Comparison of ENCODE assay signal across 21 mouse cellular contexts in the genomic region with DNA sequence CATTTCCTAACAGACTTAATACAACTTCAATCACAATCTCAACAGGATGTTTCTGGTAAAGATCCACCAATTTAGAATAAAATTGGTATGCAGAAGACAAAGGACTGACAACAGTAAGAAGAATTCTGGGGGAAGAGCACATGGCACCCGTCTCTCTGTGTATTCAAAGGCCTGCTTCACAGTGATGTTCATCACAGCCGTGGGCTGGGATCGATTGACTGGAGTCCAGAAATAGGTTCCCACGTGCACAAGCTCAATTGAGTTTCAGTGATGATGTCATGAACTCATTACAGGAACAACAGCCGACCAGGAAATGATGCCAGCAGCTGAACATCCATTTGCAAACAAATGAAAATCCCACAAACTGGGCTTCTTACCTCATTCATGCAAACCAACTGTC.
DNase-seq lines count a peak whose midpoint lies in the region; ATAC-seq lines count a peak whose summit lies in the region.
"Had no signal": no experiment of that assay in that cellular context is flagged by ENCODE, and none has a peak within 500 bp of the region (broad histone marks: within the 10 kb centered on the region; RNA-seq: fewer than 3 reads in every experiment).

No protein-coding gene starts in this region.

- no peak overlapping the region for H3K4me2 ChIP-seq in embryonic facial prominence, embryonic 14.5 days (ENCODE audit: low read depth, low read length)
- H3K4me2 ChIP-seq: embryonic facial prominence, embryonic 15.5 days; hindbrain, embryonic 15.5 days; liver, embryonic 12.5 days; lung, embryonic 15.5 days; neural tube, embryonic 13.5 days; stomach, embryonic 15.5 days had no signal

- no peak overlapping the region for H3K9ac ChIP-seq in embryonic facial prominence, embryonic 14.5 days (ENCODE audit: low read depth, low read length)
- H3K9ac ChIP-seq: embryonic facial prominence, embryonic 15.5 days; hindbrain, embryonic 15.5 days; liver, embryonic 12.5 days; lung, embryonic 15.5 days; neural tube, embryonic 13.5 days; stomach, embryonic 15.5 days had no signal

- no peak overlapping the region for H3K4me3 ChIP-seq in embryonic facial prominence, embryonic 14.5 days (ENCODE audit: low read depth, low read length)
- no peak overlapping the region for H3K4me3 ChIP-seq in embryonic facial prominence, embryonic 10.5 days
- H3K4me3 ChIP-seq: embryonic facial prominence, embryonic 15.5 days; hindbrain, embryonic 15.5 days; limb, embryonic 10.5 days; liver, embryonic 12.5 days; lung, embryonic 15.5 days; neural tube, embryonic 13.5 days; stomach, embryonic 15.5 days had no signal

- 49% methylated on average over 5 of the region's 5 CpGs for WGBS in embryonic facial prominence, embryonic 14.5 days
- WGBS in embryonic facial prominence, embryonic 10.5 days, result 74% methylated on average over 5 of the region's 5 CpGs

- no peaks in the 10 kb centered on the region for H3K36me3 ChIP-seq in embryonic facial prominence, embryonic 14.5 days (ENCODE audit: control insufficient read depth, insufficient read depth, low read length)
- no peaks in the 10 kb centered on the region for H3K36me3 ChIP-seq in embryonic facial prominence, embryonic 10.5 days (replicated peaks)
- H3K36me3 ChIP-seq: embryonic facial prominence, embryonic 15.5 days; hindbrain, embryonic 15.5 days; limb, embryonic 10.5 days; liver, embryonic 12.5 days; lung, embryonic 15.5 days; neural tube, embryonic 13.5 days; stomach, embryonic 15.5 days had no signal

- peak; percentile 29 for DNase-seq in embryonic facial prominence, embryonic 14.5 days (ENCODE audit: low spot score)
- DNase-seq in embryonic facial prominence, embryonic 10.5 days (ENCODE audit: low spot score), result no peak
- DNase-seq in layer of hippocampus, adult 18-20 months (ENCODE audit: low spot score in 2 of 2), result peak; percentile 22 to 66
- DNase-seq in layer of hippocampus, postnatal 25 days (ENCODE audit: extremely low spot score in 1 of 2, low spot score in 1 of 2), result no peak
- peak; percentile 82 for DNase-seq in Muller cell, postnatal 12 days (ENCODE audit: inconsistent ontology term)
- DNase-seq in layer of hippocampus, adult 8-10 months (ENCODE audit: low spot score in 2 of 2), result peak; percentile 19 to 37
- no peak for DNase-seq in cerebellum, adult 11 months
- DNase-seq: cerebellum, adult 2 months; kidney, adult 18-20 months; kidney, postnatal 14 days; spleen, adult 18-20 months; thymus, postnatal 36 days had no signal

- no peaks in the 10 kb centered on the region for H3K27me3 ChIP-seq in embryonic facial prominence, embryonic 14.5 days (replicated peaks; ENCODE audit: control insufficient read depth, insufficient read depth, low read length)
- H3K27me3 ChIP-seq in embryonic facial prominence, embryonic 10.5 days (replicated peaks; ENCODE audit: low read depth, poor library complexity, severe bottlenecking), result no peaks in the 10 kb centered on the region
- H3K27me3 ChIP-seq: embryonic facial prominence, embryonic 15.5 days; hindbrain, embryonic 15.5 days; liver, embryonic 12.5 days; lung, embryonic 15.5 days; neural tube, embryonic 13.5 days; Patski; stomach, embryonic 15.5 days had no signal

- ATAC-seq in embryonic facial prominence, embryonic 14.5 days (ENCODE audit: low read depth), result no peak
- no peak for ATAC-seq in erythroblast, adult 5-6 weeks (replicated peaks; ENCODE audit: low FRiP score, poor library complexity, severe bottlenecking)
- ATAC-seq: liver, embryonic 12.5 days; Patski had no signal

- H3K4me1 ChIP-seq in embryonic facial prominence, embryonic 14.5 days (ENCODE audit: control insufficient read depth, insufficient read depth, low read length), result 0 out of 2 replicates have a peak, but pooled peaks cover 5% of the 10 kb centered on the region
- H3K4me1 ChIP-seq in embryonic facial prominence, embryonic 10.5 days, result peaks cover 5% of the 10 kb centered on the region; the same call in 1 of the 2 replicates
- H3K4me1 ChIP-seq: embryonic facial prominence, embryonic 15.5 days; hindbrain, embryonic 15.5 days; liver, embryonic 12.5 days; lung, embryonic 15.5 days; neural tube, embryonic 13.5 days; stomach, embryonic 15.5 days had no signal

- no peak overlapping the region for H3K27ac ChIP-seq in embryonic facial prominence, embryonic 14.5 days (replicated peaks; ENCODE audit: low read depth, low read length)
- no peak overlapping the region for H3K27ac ChIP-seq in embryonic facial prominence, embryonic 10.5 days (replicated peaks)
- H3K27ac ChIP-seq: embryonic facial prominence, embryonic 15.5 days; hindbrain, embryonic 15.5 days; limb, embryonic 10.5 days; liver, embryonic 12.5 days; lung, embryonic 15.5 days; neural tube, embryonic 13.5 days; stomach, embryonic 15.5 days had no signal

- no peaks in the 10 kb centered on the region for H3K9me3 ChIP-seq in embryonic facial prominence, embryonic 14.5 days (ENCODE audit: control insufficient read depth, low read length)
- no peaks in the 10 kb centered on the region for H3K9me3 ChIP-seq in embryonic facial prominence, embryonic 10.5 days
- H3K9me3 ChIP-seq: embryonic facial prominence, embryonic 15.5 days; hindbrain, embryonic 15.5 days; limb, embryonic 10.5 days; liver, embryonic 12.5 days; lung, embryonic 15.5 days; neural tube, embryonic 13.5 days; stomach, embryonic 15.5 days had no signal

Comparison
In these comparisons a context has a peak if more than half of its experiments do, and no peak if none do; other contexts are left out.
1. DNase-seq: peak in embryonic facial prominence, embryonic 14.5 days (single experiment), layer of hippocampus, adult 18-20 months (2 of 2), Muller cell, postnatal 12 days (single experiment) and layer of hippocampus, adult 8-10 months (2 of 2); none in embryonic facial prominence, embryonic 10.5 days (single experiment), layer of hippocampus, postnatal 25 days (0 of 2) and cerebellum, adult 11 months (single experiment).